Mouse (Mus musculus): Measurements from ENCODE around the gene Foxa1. TPM values are rescaled to one million over a fixed set of nuclear protein-coding genes. Genes with fewer than 3 reads are reported as not detected.

Gene Foxa1
- 0.74 and 1.1 TPM in 2 replicates for polyA plus RNA-seq (2016; fragmentation: Nextera tagmentation; extraction: Ambion mirVana)

DNA sequence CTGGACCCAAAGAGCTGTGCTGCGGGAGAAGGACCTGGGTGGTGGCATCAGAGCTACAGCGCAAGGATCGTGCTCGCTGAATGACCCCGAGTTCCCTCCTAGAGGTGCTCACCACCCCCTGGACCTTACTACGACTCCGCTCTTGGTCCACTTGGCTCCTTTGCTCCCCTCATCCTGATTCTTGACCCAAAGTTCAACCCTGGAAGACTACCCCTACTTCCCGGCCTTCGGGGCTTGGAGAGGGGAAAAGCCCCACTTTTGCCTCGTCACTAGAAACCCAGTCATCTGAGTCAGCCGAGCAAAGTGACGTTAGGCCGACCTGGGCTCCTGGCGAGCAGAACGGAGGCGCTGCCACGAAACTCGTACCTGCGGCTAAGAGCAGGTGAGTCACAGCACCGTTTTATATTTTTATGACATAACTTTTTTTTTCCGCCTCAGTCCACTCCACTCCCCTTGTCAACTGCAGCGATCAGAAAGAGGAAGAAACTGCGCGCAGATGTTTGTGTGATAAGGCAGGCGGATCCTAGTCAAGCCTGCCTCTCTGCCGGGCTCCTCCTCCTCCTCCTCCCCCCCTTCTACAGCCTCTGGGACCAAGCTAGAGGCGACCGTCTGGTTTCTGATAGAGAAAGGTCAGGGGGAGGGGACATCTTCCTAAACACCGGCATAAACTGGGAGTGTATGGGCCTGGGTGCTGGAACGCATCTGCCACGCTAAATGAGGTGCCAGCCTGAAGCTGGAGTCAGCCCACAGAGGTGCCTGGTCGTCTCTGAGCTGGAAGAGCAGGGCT lies at the start of gene Foxa1:
TSS of gene Foxa1 (minus strand) at position 502 of the 787 bp plus-strand sequence.
- H3K27me3 ChIP-seq: peaks cover 95% of the 10 kb centered on the region
- under 1% methylated on average over 32 of the region's 32 CpGs for WGBS
- 0 out of 2 replicates have a peak, but pooled peaks have one; percentile 12 for ATAC-seq (ENCODE audit: low FRiP score)
- peak within 1 kb of the TSS; percentile 86 for H3K4me2 ChIP-seq
- no peaks in the 10 kb centered on the region for H3K36me3 ChIP-seq (replicated peaks)
- peak within 1 kb of the TSS; percentile 47 for H3K4me3 ChIP-seq (replicated peaks)
- H3K4me1 ChIP-seq: peaks cover 39% of the 10 kb centered on the region
- H3K9me3 ChIP-seq: no peaks in the 10 kb centered on the region
- no peak within 1 kb of the TSS for H3K27ac ChIP-seq
- H3K9ac ChIP-seq: peak within 1 kb of the TSS; percentile 62; the same call in 1 of the 2 replicates

DNA sequence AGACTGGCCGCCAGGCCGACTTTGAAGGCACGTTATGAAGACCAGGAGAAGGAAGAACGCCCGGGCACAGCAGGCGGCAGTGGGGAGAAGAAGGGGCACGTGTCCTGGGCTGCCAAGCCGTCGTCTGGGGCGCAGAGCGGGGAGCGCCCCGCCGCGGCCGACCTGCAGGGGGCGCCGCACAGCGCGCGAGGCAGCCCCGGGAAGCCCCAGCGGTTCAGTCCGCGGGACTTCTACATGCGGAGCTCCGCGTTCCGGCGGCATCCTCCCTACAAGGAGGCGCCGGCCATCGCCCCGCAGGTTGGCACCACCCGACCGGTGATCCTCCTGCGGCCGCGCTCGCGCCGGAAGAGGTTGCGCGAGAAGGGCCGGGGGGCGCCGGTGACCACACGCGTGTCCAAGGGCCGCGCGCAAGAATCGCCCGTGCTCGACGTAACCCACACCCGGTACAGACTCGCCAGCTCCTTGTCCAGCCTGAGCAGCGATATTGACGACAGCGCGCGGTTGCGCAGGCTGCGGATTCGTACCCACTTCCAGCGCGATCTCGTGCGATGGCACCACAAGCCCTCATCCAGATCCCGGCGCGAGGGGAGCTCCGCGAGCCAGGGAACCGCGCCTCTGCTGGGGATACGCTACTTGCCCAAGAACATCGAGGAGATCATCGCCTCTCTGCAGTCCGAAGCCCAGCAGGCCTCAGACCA lies 29.4 kb upstream of the Foxa1 start:
- H3K4me2 ChIP-seq: peak overlapping the region; percentile 77
- no peaks in the 10 kb centered on the region for H3K36me3 ChIP-seq (replicated peaks)
- 1% methylated on average over 74 of the region's 81 CpGs for WGBS
- no peaks in the 10 kb centered on the region for H3K9me3 ChIP-seq
- H3K4me1 ChIP-seq: 0 out of 2 replicates have a peak, but pooled peaks cover 7% of the 10 kb centered on the region
- peak overlapping the region; percentile 54 for H3K4me3 ChIP-seq (replicated peaks)
- peak; percentile 94 for ATAC-seq (ENCODE audit: low FRiP score)
- peak overlapping the region; percentile 49 for H3K9ac ChIP-seq
- no peak overlapping the region for H3K27ac ChIP-seq
- peaks cover 45% of the 10 kb centered on the region for H3K27me3 ChIP-seq

- Histone ChIP-seq H3K4me1 (0 out of 2 replicates have a peak, but pooled peaks cover 7% of the 10 kb centered on the region), H3K4me3 (replicated peaks) (no peak overlapping the region), H3K36me3 (replicated peaks) (no peaks in the 10 kb centered on the region), H3K9ac (no peak overlapping the region), H3K9me3 (no peaks in the 10 kb centered on the region), H3K27ac (no peak overlapping the region), H3K27me3 (peaks cover 40% of the 10 kb centered on the region), H3K4me2 (no peak overlapping the region)
- ATAC-seq (ENCODE audit: low FRiP score): no peak
These were observed 25.7 kb upstream of the Foxa1 start for GRCm38 (mm10) chr12:57572415-57572814.

DNA sequence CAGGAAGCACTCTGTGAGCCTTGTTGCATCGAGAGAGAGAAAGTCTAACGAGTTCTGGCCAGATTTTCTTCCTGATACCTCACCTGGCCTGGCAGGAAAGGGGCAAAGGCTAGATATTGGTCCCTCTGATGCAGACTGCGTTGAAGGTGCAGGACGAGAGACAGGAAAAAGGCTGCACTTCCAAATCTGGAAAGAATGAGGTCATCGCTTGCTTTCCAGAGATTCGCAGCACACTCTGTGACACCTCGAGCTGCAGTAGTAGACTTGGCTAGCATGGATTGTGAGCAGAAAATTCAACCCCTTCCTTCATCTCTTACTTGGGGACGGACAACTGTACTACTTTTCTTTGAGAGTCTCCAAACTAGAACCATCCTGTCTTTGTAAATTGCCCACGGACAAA lies 25.1 kb upstream of the Foxa1 start:
- H3K27ac ChIP-seq: no peak overlapping the region
- peaks cover 37% of the 10 kb centered on the region for H3K27me3 ChIP-seq
- H3K36me3 ChIP-seq (replicated peaks): no peaks in the 10 kb centered on the region
- H3K9ac ChIP-seq: no peak overlapping the region
- H3K4me1 ChIP-seq: 0 out of 2 replicates have a peak, but pooled peaks cover 7% of the 10 kb centered on the region
- no peak overlapping the region for H3K4me3 ChIP-seq (replicated peaks)
- H3K4me2 ChIP-seq: no peak overlapping the region
- WGBS: 31% methylated on average over 9 of the region's 9 CpGs
- no peak for ATAC-seq (ENCODE audit: low FRiP score)
- H3K9me3 ChIP-seq: no peaks in the 10 kb centered on the region

DNA sequence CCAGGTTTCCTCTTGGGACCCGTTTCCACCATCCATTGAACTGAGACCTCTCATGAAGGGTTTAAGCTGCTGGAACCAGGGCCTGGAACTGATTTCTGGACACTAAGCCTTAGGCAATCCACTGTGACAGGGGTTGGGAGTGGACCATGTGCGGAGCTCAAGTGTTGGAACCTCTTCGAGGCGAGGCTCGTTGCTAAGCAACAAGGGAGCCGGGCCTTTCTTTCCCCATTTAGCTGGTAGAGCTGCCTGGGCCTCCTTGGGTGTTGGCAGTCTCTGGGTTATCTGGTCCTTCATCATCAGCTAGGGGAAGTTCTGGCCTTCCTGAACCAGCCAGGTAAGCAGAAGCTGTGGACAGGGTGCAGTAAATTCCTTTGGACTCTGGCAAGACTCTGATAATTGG lies 17.2 kb upstream of the Foxa1 start, which contains the start of gene Ttc6:
TSS of gene Ttc6 (plus strand) at position 205 of the 400 bp plus-strand sequence.
- H3K4me1 ChIP-seq: no peaks in the 10 kb centered on the region
- no peak within 1 kb of the TSS for H3K9ac ChIP-seq
- 76% methylated on average over 6 of the region's 6 CpGs for WGBS
- H3K4me2 ChIP-seq: no peak within 1 kb of the TSS
- no peak within 1 kb of the TSS for H3K4me3 ChIP-seq (replicated peaks)
- no peaks in the 10 kb centered on the region for H3K9me3 ChIP-seq
- ATAC-seq (ENCODE audit: low FRiP score): no peak
- no peaks in the 10 kb centered on the region for H3K36me3 ChIP-seq (replicated peaks)
- peaks cover 5% of the 10 kb centered on the region; the same call in 1 of the 2 replicates for H3K27me3 ChIP-seq
- H3K27ac ChIP-seq: no peak within 1 kb of the TSS

- no peak for ATAC-seq (ENCODE audit: low FRiP score)
- H3K4me3 ChIP-seq (replicated peaks): no peak overlapping the region
- H3K36me3 ChIP-seq (replicated peaks): no peaks in the 10 kb centered on the region
- peaks cover 71% of the 10 kb centered on the region for H3K27me3 ChIP-seq
- no peaks in the 10 kb centered on the region; the same call in 1 of the 2 replicates for H3K4me1 ChIP-seq
- no peak overlapping the region for H3K4me2 ChIP-seq
- no peaks in the 10 kb centered on the region for H3K9me3 ChIP-seq
- H3K9ac ChIP-seq: no peak overlapping the region
- H3K27ac ChIP-seq: no peak overlapping the region
- 38% methylated on average over 3 of the region's 3 CpGs for WGBS
These were observed 7.4 kb upstream of the Foxa1 start for GRCm38 (mm10) chr12:57554091-57554490.

GRCm38 (mm10) chr12:57552286-57552685 lies 5.6 kb upstream of the Foxa1 start:
- ATAC-seq (ENCODE audit: low FRiP score): no peak

DNA sequence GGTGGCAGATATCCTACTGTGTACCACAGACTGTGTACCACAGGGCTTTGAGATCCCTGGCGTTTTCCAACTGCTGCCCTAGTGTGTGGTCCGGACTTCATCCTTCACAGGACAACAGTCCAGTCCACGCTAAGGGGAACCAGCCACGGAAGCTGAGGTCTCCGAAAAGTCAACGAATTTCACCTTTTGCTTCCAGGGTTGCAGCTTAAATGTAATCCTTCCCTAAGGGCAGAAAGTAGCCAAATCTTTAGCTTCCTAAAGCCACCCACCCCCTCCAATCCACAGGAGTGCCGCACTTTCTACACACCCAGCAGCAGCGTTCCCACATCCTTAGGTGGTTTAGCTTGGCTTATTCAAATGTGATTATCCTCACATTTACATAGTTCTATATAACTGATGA lies 4.2 kb upstream of the Foxa1 start:
- 2% methylated on average over 8 of the region's 8 CpGs for WGBS
- Histone ChIP-seq H3K27ac (no peak overlapping the region), H3K4me2 (no peak overlapping the region)

More at GRCm38 (mm10) chr12:57552286-57552685, 5.6 kb upstream of the Foxa1 start:
- Histone ChIP-seq H3K27ac (no peak overlapping the region), H3K4me3 (replicated peaks) (no peak overlapping the region), H3K36me3 (replicated peaks) (no peaks in the 10 kb centered on the region), H3K27me3 (peaks cover 88% of the 10 kb centered on the region), H3K9ac (no peak overlapping the region), H3K4me2 (no peak overlapping the region), H3K4me1 (peaks cover 8% of the 10 kb centered on the region), H3K9me3 (no peaks in the 10 kb centered on the region)
- 13% methylated on average over 3 of the region's 3 CpGs for WGBS

DNA sequence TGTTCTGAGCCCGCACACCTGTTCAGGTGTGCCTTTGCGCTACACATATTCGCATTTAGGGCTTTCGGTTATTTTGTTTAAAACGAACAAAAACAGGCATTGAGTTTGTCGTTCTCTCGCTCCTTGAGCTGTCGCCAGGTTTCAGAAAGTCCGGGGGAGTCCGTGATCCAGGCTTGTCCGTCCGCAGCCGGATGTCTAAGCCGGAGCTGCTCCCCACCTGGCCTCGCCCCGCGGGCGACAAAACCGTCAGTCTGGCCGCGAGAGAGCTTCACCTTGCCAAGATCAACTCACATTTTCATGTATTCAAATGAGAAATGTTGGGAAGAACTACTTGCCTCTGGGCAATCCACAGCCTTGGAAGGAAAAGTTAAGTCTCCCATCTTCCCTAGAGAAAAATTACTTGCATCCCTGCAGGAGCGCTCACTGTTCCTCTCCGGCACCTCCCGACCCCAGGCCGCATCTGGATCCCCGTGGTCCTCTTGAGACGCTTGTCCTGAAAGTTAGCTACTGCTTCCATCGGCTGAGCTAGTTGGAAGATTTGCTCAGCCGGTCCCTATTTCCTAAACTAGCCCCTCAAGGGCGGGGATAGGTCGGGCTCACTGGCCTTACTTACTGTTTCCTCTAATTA lies 3.6 kb upstream of the Foxa1 start:
- Histone ChIP-seq H3K4me1 (peaks cover 20% of the 10 kb centered on the region), H3K4me3 (replicated peaks) (no peak overlapping the region), H3K9ac (no peak overlapping the region), H3K9me3 (no peaks in the 10 kb centered on the region), H3K36me3 (replicated peaks) (no peaks in the 10 kb centered on the region), H3K4me2 (no peak overlapping the region), H3K27ac (no peak overlapping the region), H3K27me3 (peaks cover 97% of the 10 kb centered on the region)
- under 1% methylated on average over 31 of the region's 31 CpGs for WGBS
- no peak for ATAC-seq (ENCODE audit: low FRiP score)

More for the DNA sequence above, 4.2 kb upstream of the Foxa1 start:
- H3K4me1 ChIP-seq: peaks cover 15% of the 10 kb centered on the region
- H3K4me3 ChIP-seq (replicated peaks): no peak overlapping the region
- no peaks in the 10 kb centered on the region for H3K36me3 ChIP-seq (replicated peaks)
- no peaks in the 10 kb centered on the region for H3K9me3 ChIP-seq
- no peak overlapping the region for H3K9ac ChIP-seq
- peaks cover 98% of the 10 kb centered on the region for H3K27me3 ChIP-seq
- no peak for ATAC-seq (ENCODE audit: low FRiP score)

- Histone ChIP-seq H3K9me3 (no peaks in the 10 kb centered on the region), H3K36me3 (replicated peaks) (no peaks in the 10 kb centered on the region), H3K27me3 (peaks cover 96% of the 10 kb centered on the region), H3K4me2 (no peak overlapping the region), H3K9ac (no peak overlapping the region), H3K4me3 (replicated peaks) (no peak overlapping the region), H3K27ac (no peak overlapping the region), H3K4me1 (peaks cover 22% of the 10 kb centered on the region)
- ATAC-seq (ENCODE audit: low FRiP score): no peak
- WGBS: 2% methylated on average over 15 of the region's 15 CpGs
These were observed 3.0 kb upstream of the Foxa1 start for GRCm38 (mm10) chr12:57549667-57550160.

GRCm38 (mm10) chr12:57548981-57549666 lies 2.4 kb upstream of the Foxa1 start:
- peaks cover 96% of the 10 kb centered on the region for H3K27me3 ChIP-seq
- no peak overlapping the region for H3K4me2 ChIP-seq
- 2% methylated on average over 25 of the region's 25 CpGs for WGBS
- no peak overlapping the region for H3K9ac ChIP-seq
- no peak for ATAC-seq (ENCODE audit: low FRiP score)
- peaks cover 22% of the 10 kb centered on the region for H3K4me1 ChIP-seq
- no peak overlapping the region for H3K4me3 ChIP-seq (replicated peaks)
- H3K36me3 ChIP-seq (replicated peaks): no peaks in the 10 kb centered on the region
- H3K27ac ChIP-seq: no peak overlapping the region
- no peaks in the 10 kb centered on the region for H3K9me3 ChIP-seq

Data from forebrain, embryonic 12.5 days (tissue).